Mouse (Mus musculus) embryonic facial prominence, embryonic 11.5 days (tissue): Measurements from ENCODE around the gene St3gal4. TPM values are rescaled to one million over a fixed set of nuclear protein-coding genes. Genes with fewer than 3 reads are reported as not detected.

Experiments used
- ATAC-seq: fragments of 200-750 bp; cut with Nextera tagmentation; replicated peaks from 2 replicates; pipeline ENCODE4 v1.8.0; 2017; ENCODE audit warnings: low read depth; ENCODE audit not compliant: insufficient number of reproducible peaks, low FRiP score, low TSS enrichment
- DNase-seq: peaks from one replicate; pipeline ENCODE4 v3.0.0-alpha.2; 2015; ENCODE audit warnings: low spot score
- H3K27ac ChIP-seq: fragments of 300-500 bp; sonication (generic); replicated peaks from 2 replicates; pipeline ENCODE4 v1.5.1; 2014; ENCODE audit warnings: mild to moderate bottlenecking, low read depth, low read length, control low read depth
- H3K27me3 ChIP-seq: fragments of 300-500 bp; sonication (generic); 2 replicates; pipeline ENCODE4 v1.6.1; 2014; ENCODE audit warnings: mild to moderate bottlenecking, low read length, moderate library complexity, mixed read lengths; ENCODE audit not compliant: control insufficient read depth, insufficient read depth
- H3K36me3 ChIP-seq: fragments of 300-500 bp; sonication (generic); replicated peaks from 2 replicates; pipeline ENCODE4 v1.6.1; 2014; ENCODE audit warnings: low read depth, mild to moderate bottlenecking, low read length, moderate library complexity, mixed read lengths; ENCODE audit not compliant: control insufficient read depth, insufficient read depth
- H3K4me1 ChIP-seq: fragments of 300-500 bp; sonication (generic); 2 replicates; pipeline ENCODE4 v1.6.1; 2014; ENCODE audit warnings: low read length, mixed read lengths; ENCODE audit not compliant: control insufficient read depth, insufficient read depth
- H3K4me2 ChIP-seq: fragments of 300-500 bp; sonication (generic); 2 replicates; pipeline ENCODE4 v1.6.1; 2014; ENCODE audit warnings: low read depth, mild to moderate bottlenecking, control low read depth, low read length, moderate library complexity
- H3K4me3 ChIP-seq: fragments of 300-500 bp; sonication (generic); 2 replicates; pipeline ENCODE4 v1.5.1; 2014; ENCODE audit warnings: low read depth, low read length, control low read depth
- H3K9ac ChIP-seq: fragments of 300-500 bp; sonication (generic); replicated peaks from 2 replicates; pipeline ENCODE4 v1.6.1; 2014; ENCODE audit warnings: mild to moderate bottlenecking, control low read depth, low read length
- H3K9me3 ChIP-seq: fragments of 300-500 bp; sonication (generic); replicated peaks from 2 replicates; pipeline ENCODE4 v1.6.1; 2016; ENCODE audit warnings: mild to moderate bottlenecking, low read length, inconsistent platforms, mixed read lengths; ENCODE audit not compliant: control insufficient read depth
- WGBS: fragments of 180-500 bp; shearing (Covaris S2); extraction: QIAGEN DNeasy Blood & Tissue Kit; methylation state at CpG from one replicate; pipeline ENCODE4 v1.1.7; 2014; 5-methylcytosine and 5-hydroxymethylcytosine counted together
- polyA plus RNA-seq: library from polyadenylated mRNA; unstranded; fragments of >200 nt; fragmentation: Nextera tagmentation; extraction: Ambion mirVana; gene quantifications from 2 replicates; pipeline ENCODE4 v1.2.1, GENCODE M21; 2014

St3gal4 gene
- polyA plus RNA-seq, 1 experiment from 2014 or later = 24.2 TPM

- ATAC-seq = no peak
- H3K4me2 ChIP-seq = no peak overlapping the region
Measured at GRCm38 (mm10) chr9:35020015-35020653, 98.9 kb downstream of the St3gal4 start.

GRCm38 (mm10) chr9:35019372-35019771 is 99.7 kb downstream of the St3gal4 start:
- no peak overlapping the region for H3K4me3 ChIP-seq
- no peak overlapping the region for H3K27ac ChIP-seq
- no peaks in the 10 kb centered on the region for H3K9me3 ChIP-seq
- no peak overlapping the region for H3K9ac ChIP-seq
- no peaks in the 10 kb centered on the region for H3K36me3 ChIP-seq
- 0 out of 2 replicates have a peak, but pooled peaks have one; percentile 30 for ATAC-seq
- H3K27me3 ChIP-seq = no peaks in the 10 kb centered on the region
- 14% methylated on average over 3 of the region's 3 CpGs for WGBS
- no peak overlapping the region for H3K4me2 ChIP-seq
- no peaks in the 10 kb centered on the region for H3K4me1 ChIP-seq
- DNase-seq = peak; percentile 84

More at GRCm38 (mm10) chr9:35020015-35020653, 98.9 kb downstream of the St3gal4 start:
- no peak for DNase-seq
- Histone ChIP-seq H3K4me3 (no peak overlapping the region), H3K27ac (no peak overlapping the region), H3K4me1 (no peaks in the 10 kb centered on the region), H3K9ac (no peak overlapping the region), H3K27me3 (no peaks in the 10 kb centered on the region), H3K36me3 (no peaks in the 10 kb centered on the region), H3K9me3 (no peaks in the 10 kb centered on the region)
- WGBS = 59% methylated on average over 11 of the region's 11 CpGs

GRCm38 (mm10) chr9:35018056-35018455 is 101.0 kb downstream of the St3gal4 start:
- H3K4me2 ChIP-seq = no peak overlapping the region
- H3K27ac ChIP-seq = no peak overlapping the region
- no peak overlapping the region for H3K9ac ChIP-seq
- H3K4me3 ChIP-seq = no peak overlapping the region
- H3K27me3 ChIP-seq = no peaks in the 10 kb centered on the region
- no peaks in the 10 kb centered on the region for H3K4me1 ChIP-seq
- DNase-seq (no peak), ATAC-seq (no peak)
- no peaks in the 10 kb centered on the region for H3K9me3 ChIP-seq
- no peaks in the 10 kb centered on the region for H3K36me3 ChIP-seq
- WGBS = 50% methylated on average over 5 of the region's 5 CpGs

DNA sequence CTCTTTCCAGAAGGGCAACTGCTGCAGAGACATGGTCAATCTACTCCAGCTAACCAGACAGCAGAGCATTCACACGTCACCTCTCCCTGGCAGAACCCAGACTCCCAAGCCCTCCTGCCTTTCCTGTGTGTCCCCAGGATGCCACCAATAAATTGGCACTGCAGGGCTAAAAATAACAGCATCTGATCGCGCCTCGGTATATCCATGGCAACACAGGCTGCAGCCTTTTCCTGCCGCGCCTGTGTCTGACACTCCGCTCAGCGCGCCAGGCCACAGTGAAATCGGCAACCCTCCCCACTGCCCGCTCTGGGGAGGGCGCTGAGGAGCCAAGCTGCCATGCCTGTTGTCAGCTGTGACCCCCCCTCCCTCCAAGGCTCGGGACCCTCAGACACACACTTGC is 101.5 kb downstream of the St3gal4 start:
- Histone ChIP-seq H3K9me3 (no peaks in the 10 kb centered on the region), H3K4me1 (no peaks in the 10 kb centered on the region), H3K4me3 (no peak overlapping the region), H3K36me3 (no peaks in the 10 kb centered on the region), H3K9ac (no peak overlapping the region), H3K27ac (no peak overlapping the region), H3K27me3 (no peaks in the 10 kb centered on the region), H3K4me2 (no peak overlapping the region)
- no peak for ATAC-seq
- 27% methylated on average over 13 of the region's 13 CpGs for WGBS
- DNase-seq = no peak

DNA sequence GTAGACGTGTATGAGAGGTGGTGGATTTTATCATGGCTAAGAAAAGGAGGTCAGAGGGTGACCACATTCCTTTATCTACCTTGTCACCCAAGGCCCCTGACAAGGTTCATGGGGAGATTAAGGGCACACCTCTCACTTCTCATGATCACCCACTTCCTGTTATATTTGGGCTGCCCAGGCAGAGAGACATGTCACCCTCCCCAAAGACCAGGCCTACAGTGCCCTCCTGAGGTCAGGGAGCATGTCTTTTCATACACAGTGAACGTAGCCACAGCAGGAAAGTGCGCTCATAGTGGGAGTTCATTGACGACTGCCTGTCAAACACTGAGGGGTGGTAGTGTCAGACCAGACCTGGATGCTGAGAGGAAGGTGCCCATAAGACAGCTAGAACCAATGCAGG is 102.3 kb downstream of the St3gal4 start:
- ATAC-seq (no peak), DNase-seq (no peak)

DNA sequence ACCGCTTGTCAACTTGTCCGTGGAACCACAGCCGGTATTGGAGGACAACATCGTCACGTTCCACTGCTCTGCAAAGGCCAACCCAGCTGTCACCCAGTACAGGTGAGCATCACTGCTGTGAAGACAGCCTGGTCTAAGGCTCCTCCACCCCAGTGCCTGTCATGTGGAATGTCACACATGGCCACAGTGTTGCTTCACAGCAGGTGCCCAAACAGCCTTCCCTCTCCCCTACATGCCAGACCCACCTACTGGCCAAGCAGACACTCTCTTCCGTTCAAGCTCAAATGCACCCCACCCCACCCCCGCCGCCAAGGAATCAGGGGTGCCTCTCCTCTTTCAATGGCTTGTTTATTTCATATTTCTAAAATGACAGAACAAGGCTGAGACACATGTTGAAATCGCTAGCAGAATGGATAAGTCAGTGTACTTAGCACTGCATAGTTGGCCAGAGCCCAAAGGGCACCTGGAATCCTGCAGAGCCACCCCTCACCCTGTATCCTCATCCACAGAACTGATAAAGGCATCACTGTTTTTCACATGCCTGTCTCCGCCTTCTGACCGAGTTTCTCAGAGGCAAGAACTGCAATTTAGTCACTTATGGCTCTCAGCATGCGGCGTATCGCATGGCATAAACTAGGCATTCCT is 111.2 kb downstream of the St3gal4 start:
- no peak overlapping the region for H3K4me3 ChIP-seq
- DNase-seq (no peak), ATAC-seq (no peak; the same call in 1 of the 2 replicates)
- no peaks in the 10 kb centered on the region for H3K9me3 ChIP-seq
- H3K36me3 ChIP-seq = no peaks in the 10 kb centered on the region
- H3K9ac ChIP-seq = no peak overlapping the region
- H3K27ac ChIP-seq = no peak overlapping the region
- H3K4me2 ChIP-seq = no peak overlapping the region
- H3K27me3 ChIP-seq = no peaks in the 10 kb centered on the region
- 81% methylated on average over 14 of the region's 14 CpGs for WGBS
- H3K4me1 ChIP-seq = no peaks in the 10 kb centered on the region

More for the DNA sequence above, 102.3 kb downstream of the St3gal4 start:
- no peak overlapping the region for H3K4me3 ChIP-seq
- H3K27me3 ChIP-seq = no peaks in the 10 kb centered on the region
- WGBS = 42% methylated on average over 4 of the region's 4 CpGs
- no peaks in the 10 kb centered on the region for H3K9me3 ChIP-seq
- no peaks in the 10 kb centered on the region for H3K36me3 ChIP-seq
- no peak overlapping the region for H3K27ac ChIP-seq
- no peak overlapping the region for H3K9ac ChIP-seq
- no peaks in the 10 kb centered on the region for H3K4me1 ChIP-seq
- H3K4me2 ChIP-seq = no peak overlapping the region

DNA sequence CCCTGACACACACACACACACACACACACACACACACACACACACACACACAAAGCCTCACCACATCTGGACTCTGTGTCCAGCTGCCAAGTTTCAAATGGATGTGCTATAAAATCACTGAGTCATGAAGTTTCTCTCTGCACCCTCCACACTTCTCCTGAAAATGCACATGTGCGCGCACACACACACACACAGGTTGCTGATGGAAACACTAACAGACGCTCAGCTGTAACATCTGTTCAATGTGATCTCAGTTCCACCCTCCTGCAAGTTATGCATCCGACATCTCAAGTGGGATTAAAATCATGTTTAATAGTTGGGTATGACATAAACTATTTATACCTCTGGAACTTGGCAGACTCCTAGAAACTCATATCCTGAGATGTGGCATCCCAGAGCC is 115.0 kb downstream of the St3gal4 start:
- H3K4me1 ChIP-seq = no peaks in the 10 kb centered on the region
- H3K36me3 ChIP-seq = no peaks in the 10 kb centered on the region
- no peaks in the 10 kb centered on the region for H3K27me3 ChIP-seq
- ATAC-seq (no peak), DNase-seq (no peak)
- 85% methylated on average over 4 of the region's 4 CpGs for WGBS
- H3K9me3 ChIP-seq = no peaks in the 10 kb centered on the region
- no peak overlapping the region for H3K4me2 ChIP-seq
- H3K9ac ChIP-seq = no peak overlapping the region
- no peak overlapping the region for H3K27ac ChIP-seq
- H3K4me3 ChIP-seq = no peak overlapping the region
